Mouse (Mus musculus): Measurements from ENCODE around the gene Mblac2. TPM values are rescaled to one million over a fixed set of nuclear protein-coding genes. Genes with fewer than 3 reads are reported as not detected.

The Mblac2 gene
- 8.0 and 9.5 TPM in 2 replicates for polyA plus RNA-seq (2015; fragmentation: Nextera tagmentation; extraction: Ambion mirVana)

DNA sequence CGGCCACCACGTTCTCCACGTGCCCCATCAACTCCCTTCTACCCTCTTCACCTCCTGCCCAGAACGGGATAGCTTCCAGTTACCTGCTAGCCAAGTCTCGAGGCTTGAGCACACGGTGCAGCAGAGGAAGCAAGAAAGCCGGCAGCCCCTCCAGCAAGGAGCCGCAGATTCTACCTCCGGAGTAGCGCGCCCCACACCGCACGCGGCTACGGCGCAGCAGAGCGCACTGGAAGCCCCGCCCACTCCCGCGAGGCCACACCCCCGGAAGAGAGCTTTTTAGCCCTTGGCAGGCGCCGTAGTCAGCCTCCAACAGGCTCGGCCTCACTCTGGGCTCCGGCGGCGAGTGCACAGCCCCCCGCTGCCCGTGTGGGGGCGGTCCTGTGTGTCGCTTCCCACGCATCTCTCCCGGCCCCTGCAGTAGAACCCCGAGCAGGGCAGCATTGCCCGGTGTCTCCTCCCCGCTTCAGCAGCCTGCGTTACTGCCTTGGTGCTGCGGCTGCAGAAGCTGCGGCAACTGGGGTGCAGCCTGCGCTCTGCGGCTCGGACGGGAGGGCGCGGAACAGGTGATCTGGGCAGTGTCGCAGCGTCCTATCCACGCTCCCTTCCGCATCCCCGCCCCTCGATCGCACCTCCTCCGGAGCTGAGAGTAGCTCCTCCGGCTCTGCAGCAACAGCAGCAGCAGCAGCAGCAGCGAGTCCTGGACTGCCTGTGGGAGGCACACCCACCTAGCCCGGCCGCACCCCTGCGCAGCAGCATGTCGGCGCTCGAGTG, at the start of gene Mblac2, which contains the start of gene Polr3g:
Gene Mblac2 (plus strand): TSS at position 567 of the 771 bp plus-strand sequence.
Gene Polr3g (minus strand): TSS at position 239 of the 771 bp plus-strand sequence.
- Histone ChIP-seq H3K4me1 (peaks cover 23% of the 10 kb centered on the region), H3K4me2 (peak within 1 kb of the TSS; percentile 98), H3K4me3 (peak within 1 kb of the TSS; percentile 81), H3K9ac (peak within 1 kb of the TSS; percentile 81), H3K36me3 (no peaks in the 10 kb centered on the region), H3K9me3 (no peaks in the 10 kb centered on the region), H3K27me3 (no peaks in the 10 kb centered on the region), H3K27ac (peak within 1 kb of the TSS; percentile 90)
- ATAC-seq (ENCODE audit: insufficient number of reproducible peaks, insufficient read depth, low FRiP score, low TSS enrichment, low read depth), result peak; percentile 97
- under 1% methylated on average over 61 of the region's 61 CpGs for WGBS

DNA sequence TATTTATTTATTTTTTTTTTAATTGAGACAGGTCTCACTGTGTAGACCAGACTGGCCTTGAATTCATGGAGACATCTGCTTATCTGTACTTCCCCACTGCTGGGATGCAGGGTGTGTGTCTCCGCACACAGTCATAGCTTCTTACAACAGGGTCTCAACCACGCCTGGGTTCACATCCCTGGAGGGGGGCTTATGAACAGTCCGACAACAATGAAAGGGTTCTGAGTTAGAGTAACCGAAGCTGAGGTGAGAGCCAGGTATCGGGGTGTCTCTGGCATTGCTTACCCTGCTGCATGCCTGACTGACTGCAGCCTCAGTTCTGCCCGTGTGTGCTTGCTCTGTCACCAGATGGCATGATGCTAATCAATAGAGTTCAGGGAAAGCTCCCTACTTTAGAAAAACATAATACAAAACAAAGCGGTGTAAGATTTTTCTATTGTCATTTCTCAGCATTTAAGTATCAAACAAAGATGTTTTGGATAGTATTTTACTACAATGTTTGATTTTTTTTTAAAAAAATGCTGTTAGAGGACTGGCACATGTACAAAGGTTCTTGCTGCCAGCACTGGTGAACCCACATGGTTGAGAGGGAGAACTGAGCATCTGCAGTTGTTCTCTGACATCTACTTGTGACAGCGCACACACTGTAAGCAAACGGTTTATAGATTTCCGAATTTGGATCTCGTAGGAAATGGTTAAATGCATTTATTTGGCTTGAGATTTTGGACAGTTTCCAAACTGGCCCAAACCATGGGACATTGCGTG, 47.4 kb upstream of the Mblac2 start:
- no peak overlapping the region for H3K9ac ChIP-seq

DNA sequence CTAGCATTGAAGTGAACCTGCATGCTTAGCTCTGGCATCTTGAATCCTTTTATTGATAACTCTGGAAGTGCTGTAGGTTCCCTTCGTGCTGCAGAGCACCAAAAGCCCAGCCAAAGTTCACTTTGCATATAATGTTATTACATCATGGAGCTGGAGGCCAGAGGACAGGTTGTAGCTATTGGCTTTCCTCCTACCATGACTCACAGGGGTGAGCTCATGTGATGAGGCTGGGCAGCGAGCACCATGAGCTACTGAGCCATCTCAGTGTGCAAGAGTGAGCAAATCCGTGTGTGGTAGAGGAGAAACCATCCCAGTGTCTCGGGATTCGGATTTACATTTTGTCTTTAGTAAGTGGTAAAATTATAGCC, 46.8 kb upstream of the Mblac2 start:
- WGBS, result 88% methylated on average over 5 of the region's 5 CpGs
- Histone ChIP-seq H3K4me1 (0 out of 2 replicates have a peak, but pooled peaks cover 4% of the 10 kb centered on the region), H3K4me2 (no peak overlapping the region), H3K9me3 (no peaks in the 10 kb centered on the region), H3K27me3 (no peaks in the 10 kb centered on the region), H3K27ac (no peak overlapping the region), H3K36me3 (peaks cover 60% of the 10 kb centered on the region), H3K4me3 (no peak overlapping the region), H3K9ac (no peak overlapping the region)
- no peak for ATAC-seq (ENCODE audit: insufficient number of reproducible peaks, insufficient read depth, low FRiP score, low TSS enrichment, low read depth)

More for the DNA sequence above, 47.4 kb upstream of the Mblac2 start:
- no peaks in the 10 kb centered on the region for H3K9me3 ChIP-seq
- no peak overlapping the region for H3K27ac ChIP-seq
- peaks cover 7% of the 10 kb centered on the region for H3K4me1 ChIP-seq
- H3K27me3 ChIP-seq, result no peaks in the 10 kb centered on the region
- H3K36me3 ChIP-seq, result peaks cover 54% of the 10 kb centered on the region
- 88% methylated on average over 12 of the region's 12 CpGs for WGBS
- H3K4me3 ChIP-seq, result no peak overlapping the region
- no peak overlapping the region for H3K4me2 ChIP-seq
- no peak for ATAC-seq (ENCODE audit: insufficient number of reproducible peaks, insufficient read depth, low FRiP score, low TSS enrichment, low read depth)

DNA sequence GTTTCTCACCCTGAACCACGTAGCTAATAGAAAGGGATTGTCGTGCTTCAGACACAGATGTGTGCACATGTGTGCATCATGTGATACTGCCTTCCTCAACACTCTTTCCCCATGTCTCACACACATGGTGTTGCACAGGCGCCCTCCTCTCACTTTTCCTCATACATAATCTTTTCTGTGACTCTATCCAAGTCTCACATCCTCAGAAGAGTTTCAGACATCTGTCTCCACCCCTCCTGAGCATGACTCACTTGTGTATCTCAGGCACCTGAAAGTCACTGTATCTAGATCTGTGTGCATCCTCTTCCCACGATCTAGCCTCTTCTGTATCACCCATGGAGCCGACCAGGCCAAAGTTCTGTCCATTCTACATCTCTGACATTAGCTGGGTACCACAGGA, 43.4 kb upstream of the Mblac2 start:
- ATAC-seq (ENCODE audit: insufficient number of reproducible peaks, insufficient read depth, low FRiP score, low TSS enrichment, low read depth), result no peak
- 90% methylated on average over 5 of the region's 5 CpGs for whole genome bisulfite sequencing
- no peak overlapping the region for H3K27ac ChIP-seq
- H3K4me1 ChIP-seq, result no peaks in the 10 kb centered on the region
- H3K36me3 ChIP-seq, result peaks cover 64% of the 10 kb centered on the region
- no peak overlapping the region for H3K4me3 ChIP-seq
- H3K27me3 ChIP-seq, result no peaks in the 10 kb centered on the region
- no peak overlapping the region for H3K9ac ChIP-seq
- no peaks in the 10 kb centered on the region for H3K9me3 ChIP-seq
- H3K4me2 ChIP-seq, result no peak overlapping the region

DNA sequence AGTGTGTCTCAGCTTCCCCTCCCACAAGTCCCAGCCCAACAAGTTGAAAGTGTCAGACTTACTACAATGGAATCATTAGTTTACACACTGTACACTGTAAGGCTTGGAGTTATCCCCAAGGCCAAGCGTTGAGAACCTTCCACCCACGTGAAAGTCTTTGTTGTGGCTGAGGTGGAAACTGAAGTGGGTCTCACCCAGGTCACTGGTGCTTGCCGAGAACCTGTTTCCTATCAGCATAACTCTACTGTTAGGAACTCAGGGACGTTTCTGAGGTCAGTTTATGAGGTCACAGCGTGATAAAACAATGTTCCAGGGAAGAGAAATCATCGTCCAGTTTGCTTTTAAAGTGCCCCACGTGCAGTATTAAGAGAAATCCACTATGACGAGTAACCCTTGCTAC, 35.8 kb upstream of the Mblac2 start:
- no peaks in the 10 kb centered on the region for H3K9me3 ChIP-seq
- H3K9ac ChIP-seq, result no peak overlapping the region
- H3K27me3 ChIP-seq, result no peaks in the 10 kb centered on the region
- ATAC-seq (ENCODE audit: insufficient number of reproducible peaks, insufficient read depth, low FRiP score, low TSS enrichment, low read depth), result no peak
- no peak overlapping the region for H3K27ac ChIP-seq
- WGBS, result 83% methylated on average over 8 of the region's 8 CpGs
- H3K4me1 ChIP-seq, result 0 out of 2 replicates have a peak, but pooled peaks cover 5% of the 10 kb centered on the region
- H3K4me3 ChIP-seq, result no peak overlapping the region
- H3K4me2 ChIP-seq, result no peak overlapping the region
- peaks cover 40% of the 10 kb centered on the region for H3K36me3 ChIP-seq

DNA sequence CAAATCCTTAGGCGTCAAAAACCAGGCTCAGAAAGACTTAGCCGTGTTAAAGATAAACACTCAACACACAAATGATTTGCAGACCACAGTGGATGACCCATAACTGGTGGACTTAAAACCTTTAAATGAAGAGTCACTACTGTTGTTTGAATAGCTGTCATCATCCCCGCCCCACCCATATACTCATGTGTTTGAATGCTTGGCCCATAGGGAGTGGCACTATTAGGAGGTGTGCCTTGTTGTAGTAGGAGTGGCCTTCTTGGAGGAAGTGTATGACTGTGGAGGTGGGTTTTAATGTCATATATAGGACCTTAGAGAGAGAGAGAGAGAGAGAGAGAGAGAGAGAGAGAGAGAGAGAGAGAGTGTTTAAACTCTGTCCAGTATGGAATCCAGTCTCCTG, 28.0 kb upstream of the Mblac2 start:
- Histone ChIP-seq H3K27me3 (no peaks in the 10 kb centered on the region), H3K4me2 (no peak overlapping the region), H3K27ac (no peak overlapping the region), H3K4me1 (peaks cover 16% of the 10 kb centered on the region), H3K4me3 (no peak overlapping the region), H3K9ac (no peak overlapping the region), H3K36me3 (peaks cover 14% of the 10 kb centered on the region; the same call in 1 of the 2 replicates), H3K9me3 (no peaks in the 10 kb centered on the region)
- 94% methylated on average over 3 of the region's 3 CpGs for WGBS
- ATAC-seq (ENCODE audit: insufficient number of reproducible peaks, insufficient read depth, low FRiP score, low TSS enrichment, low read depth), result no peak

DNA sequence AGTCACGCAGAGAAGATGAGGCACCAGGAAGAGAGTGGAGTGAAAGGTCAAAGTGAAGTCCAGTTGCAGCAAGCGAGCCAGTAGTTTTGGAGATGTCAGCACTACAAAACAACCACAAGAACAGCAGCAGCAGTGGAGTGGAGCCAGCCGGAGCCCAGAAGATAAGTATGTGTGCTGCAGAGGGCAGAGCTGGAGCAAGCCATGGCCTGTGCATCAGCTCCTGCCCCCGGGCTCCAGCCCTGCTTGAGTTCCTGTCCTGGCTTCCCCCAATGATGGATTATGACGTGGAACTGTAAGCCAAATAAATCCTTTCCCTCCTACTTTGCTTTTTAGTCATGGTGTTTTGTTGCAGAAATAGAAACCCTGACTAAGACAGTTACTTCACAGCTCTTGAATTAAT, 26.9 kb upstream of the Mblac2 start:
- H3K9me3 ChIP-seq, result no peaks in the 10 kb centered on the region
- no peak for ATAC-seq (ENCODE audit: insufficient number of reproducible peaks, insufficient read depth, low FRiP score, low TSS enrichment, low read depth)
- 79% methylated on average over 5 of the region's 5 CpGs for WGBS
- H3K9ac ChIP-seq, result no peak overlapping the region
- no peaks in the 10 kb centered on the region for H3K27me3 ChIP-seq
- no peak overlapping the region for H3K27ac ChIP-seq
- H3K4me1 ChIP-seq, result peaks cover 16% of the 10 kb centered on the region
- H3K4me2 ChIP-seq, result no peak overlapping the region
- H3K36me3 ChIP-seq, result peaks cover 14% of the 10 kb centered on the region; the same call in 1 of the 2 replicates
- H3K4me3 ChIP-seq, result no peak overlapping the region

DNA sequence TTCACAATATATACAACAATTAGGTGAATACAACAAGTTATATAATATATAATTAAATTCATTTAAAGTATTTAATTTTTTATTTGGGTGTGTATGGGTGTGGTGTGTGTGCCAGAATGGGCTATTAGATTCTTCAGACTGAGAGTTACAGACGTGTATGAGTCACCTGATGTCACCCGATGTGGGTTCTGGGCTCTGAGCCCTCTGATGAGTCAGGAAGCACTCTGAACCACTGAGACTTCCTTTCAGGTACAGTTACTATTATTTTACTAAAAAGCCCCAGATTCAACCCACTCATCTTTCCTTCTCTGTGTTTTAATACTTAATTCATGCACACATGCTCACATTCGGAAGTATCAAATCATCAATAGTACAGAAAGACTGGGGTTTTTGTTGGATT, 26.3 kb upstream of the Mblac2 start:
- Histone ChIP-seq H3K9me3 (no peaks in the 10 kb centered on the region), H3K36me3 (peaks cover 19% of the 10 kb centered on the region), H3K4me1 (peaks cover 11% of the 10 kb centered on the region), H3K4me3 (no peak overlapping the region), H3K9ac (no peak overlapping the region), H3K4me2 (no peak overlapping the region), H3K27ac (no peak overlapping the region), H3K27me3 (no peaks in the 10 kb centered on the region)
- WGBS, result 92% methylated on average over 3 of the region's 3 CpGs
- ATAC-seq (ENCODE audit: insufficient number of reproducible peaks, insufficient read depth, low FRiP score, low TSS enrichment, low read depth), result no peak

DNA sequence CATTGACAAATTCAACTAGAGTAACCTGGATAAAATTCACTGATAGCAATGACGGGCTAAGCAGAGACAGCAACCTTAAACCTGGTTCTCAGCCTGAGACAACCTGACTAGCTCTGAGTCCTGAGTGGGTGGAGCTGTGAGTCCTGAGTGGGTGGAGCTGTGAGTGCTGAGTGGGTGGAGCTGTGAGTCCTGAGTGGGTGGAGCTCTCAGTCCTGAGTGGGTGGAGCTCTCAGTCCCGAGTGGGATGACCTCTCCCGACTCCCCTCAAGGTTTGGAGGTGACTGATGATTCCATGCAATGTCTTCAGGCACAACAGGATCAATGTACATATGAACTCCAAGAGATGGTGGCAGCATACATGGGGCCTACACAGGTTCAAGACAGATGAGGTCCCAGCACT, 21.6 kb upstream of the Mblac2 start:
- no peaks in the 10 kb centered on the region for H3K4me1 ChIP-seq
- no peak overlapping the region for H3K4me2 ChIP-seq
- H3K27me3 ChIP-seq, result no peaks in the 10 kb centered on the region
- no peak overlapping the region for H3K27ac ChIP-seq
- H3K4me3 ChIP-seq, result no peak overlapping the region
- H3K36me3 ChIP-seq, result peaks cover 20% of the 10 kb centered on the region
- H3K9me3 ChIP-seq, result no peaks in the 10 kb centered on the region
- ATAC-seq (ENCODE audit: insufficient number of reproducible peaks, insufficient read depth, low FRiP score, low TSS enrichment, low read depth), result no peak
- no peak overlapping the region for H3K9ac ChIP-seq
- WGBS, result 89% methylated on average over 3 of the region's 3 CpGs

DNA sequence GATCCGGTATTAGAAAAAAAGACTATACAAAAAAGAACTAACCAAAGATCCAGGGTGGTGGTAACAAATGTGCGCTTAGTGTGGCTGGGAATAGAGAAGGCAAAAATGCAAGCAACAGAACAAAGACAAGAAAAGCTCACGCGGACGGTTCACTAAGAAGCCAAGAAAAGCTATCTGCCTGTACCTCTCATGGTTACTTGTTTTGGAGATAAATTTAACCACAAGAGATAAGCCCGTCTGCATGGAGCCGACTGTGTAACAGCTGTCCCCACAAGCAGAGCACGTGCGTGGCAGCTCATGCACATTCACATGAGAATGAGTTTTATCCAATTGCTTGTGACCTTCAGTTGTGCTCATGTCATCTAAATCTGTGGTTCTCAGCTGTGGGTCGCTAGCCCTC, 20.7 kb upstream of the Mblac2 start:
- ATAC-seq (ENCODE audit: insufficient number of reproducible peaks, insufficient read depth, low FRiP score, low TSS enrichment, low read depth), result no peak
- Histone ChIP-seq H3K4me3 (no peak overlapping the region), H3K9ac (no peak overlapping the region), H3K9me3 (no peaks in the 10 kb centered on the region), H3K36me3 (peaks cover 18% of the 10 kb centered on the region), H3K4me1 (no peaks in the 10 kb centered on the region), H3K27me3 (no peaks in the 10 kb centered on the region), H3K27ac (no peak overlapping the region), H3K4me2 (no peak overlapping the region)
- 74% methylated on average over 10 of the region's 10 CpGs for WGBS

DNA sequence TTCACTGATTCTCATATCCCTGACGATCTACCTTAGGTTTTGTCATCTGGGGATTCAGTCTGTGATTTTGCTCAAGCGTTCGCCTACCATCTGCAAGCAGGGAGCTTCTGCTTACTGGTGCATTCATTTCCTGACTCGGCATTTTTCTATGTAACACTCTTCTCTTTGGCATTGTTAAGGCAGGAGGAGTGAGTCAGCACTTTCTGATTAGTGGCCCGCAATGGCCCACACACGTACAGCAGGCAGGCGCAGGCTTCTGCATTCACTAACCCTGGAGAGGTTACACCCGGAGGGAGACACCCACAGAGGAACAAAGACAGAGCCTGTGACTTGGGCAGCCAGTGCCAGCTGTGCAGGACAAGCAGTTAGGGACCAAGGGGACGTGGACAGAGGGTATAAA, 19.5 kb upstream of the Mblac2 start:
- Histone ChIP-seq H3K9ac (no peak overlapping the region), H3K4me1 (no peaks in the 10 kb centered on the region), H3K9me3 (no peaks in the 10 kb centered on the region), H3K4me2 (no peak overlapping the region), H3K36me3 (peaks cover 12% of the 10 kb centered on the region), H3K27ac (no peak overlapping the region), H3K4me3 (no peak overlapping the region), H3K27me3 (no peaks in the 10 kb centered on the region)
- WGBS, result 58% methylated on average over 9 of the region's 9 CpGs
- no peak for ATAC-seq (ENCODE audit: insufficient number of reproducible peaks, insufficient read depth, low FRiP score, low TSS enrichment, low read depth)

DNA sequence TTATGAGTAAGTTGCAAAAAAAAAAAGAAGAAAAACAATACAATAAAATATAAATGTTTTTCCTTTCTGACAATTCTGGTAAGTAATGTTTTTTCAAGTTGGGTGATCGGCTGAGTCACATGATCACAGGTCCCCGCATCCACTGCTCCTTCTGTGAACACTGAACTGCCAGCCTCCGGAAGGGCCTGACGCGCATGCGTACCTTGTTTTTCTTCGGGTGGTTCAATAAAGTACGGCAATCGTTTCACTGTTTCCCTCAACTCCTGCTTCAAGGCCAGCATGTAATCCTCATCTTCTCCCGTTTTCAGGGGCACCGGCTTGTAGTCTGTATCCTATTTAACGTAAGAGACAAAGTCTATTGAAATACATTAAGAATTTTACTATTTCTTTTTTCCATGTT, 16.7 kb upstream of the Mblac2 start:
- ATAC-seq (ENCODE audit: insufficient number of reproducible peaks, insufficient read depth, low FRiP score, low TSS enrichment, low read depth), result no peak
- H3K9me3 ChIP-seq, result no peaks in the 10 kb centered on the region
- H3K4me2 ChIP-seq, result no peak overlapping the region
- H3K27ac ChIP-seq, result no peak overlapping the region
- H3K27me3 ChIP-seq, result no peaks in the 10 kb centered on the region
- no peaks in the 10 kb centered on the region for H3K4me1 ChIP-seq
- no peak overlapping the region for H3K4me3 ChIP-seq
- no peak overlapping the region for H3K9ac ChIP-seq
- WGBS, result 91% methylated on average over 12 of the region's 12 CpGs
- H3K36me3 ChIP-seq, result peaks cover 22% of the 10 kb centered on the region
